Mouse (Mus musculus): Measurements from ENCODE around the gene Ctnnbip1.

GRCm38 (mm10) chr4:149578831-149579230, 60.8 kb downstream of the Ctnnbip1 start:
- TF ChIP-seq CTCF (IDR thresholded peaks at IDR 0.05; ENCODE audit: insufficient read depth, low read length) (no peak), POLR2A (IDR thresholded peaks at IDR 0.05; ENCODE audit: borderline replicate concordance, extremely low read depth, low read depth, low read length) (no peak)

Data from lung, adult 2 months (tissue).